Mouse (Mus musculus) forebrain, embryonic 14.5 days (tissue): ENCODE results near the gene Zcchc2. TPM values are rescaled to one million over a fixed set of nuclear protein-coding genes. Genes with fewer than 3 reads are reported as not detected.
A peak's percentile ranks its signal among the peaks of the same experiment; 100 is the strongest.

Source experiments
- ATAC-seq: fragments of 200-750 bp; cut with Nextera tagmentation; 2 replicates; pipeline ENCODE4 v1.8.0; 2017; ENCODE audit warnings: mild to moderate bottlenecking, moderate library complexity
- DNase-seq: peaks from one replicate; pipeline ENCODE4 v3.0.0-alpha.2; 2015; ENCODE audit warnings: low spot score
- H3K27ac ChIP-seq: fragments of 300-500 bp; sonication (generic); 2 replicates; pipeline ENCODE4 v1.5.1; 2014; ENCODE audit warnings: low read depth, mild to moderate bottlenecking, control low read depth, low read length, moderate library complexity
- H3K27me3 ChIP-seq: fragments of 300-500 bp; sonication (generic); replicated peaks from 2 replicates; pipeline ENCODE4 v1.6.1; 2014; ENCODE audit warnings: low read length, control low read depth, mixed read lengths; ENCODE audit not compliant: control insufficient read depth, insufficient read depth
- H3K36me3 ChIP-seq: fragments of 300-500 bp; sonication (generic); 2 replicates; pipeline ENCODE4 v1.6.1; 2014; ENCODE audit warnings: low read length, control low read depth; ENCODE audit not compliant: control insufficient read depth, insufficient read depth
- H3K4me1 ChIP-seq: fragments of 300-500 bp; sonication (generic); 2 replicates; pipeline ENCODE4 v1.6.1; 2014; ENCODE audit warnings: antibody characterized with exemption, low read length, control low read depth; ENCODE audit not compliant: control insufficient read depth, insufficient read depth
- H3K4me2 ChIP-seq: fragments of 300-500 bp; sonication (generic); 2 replicates; pipeline ENCODE4 v1.6.1; 2014; ENCODE audit warnings: mild to moderate bottlenecking, control low read depth, low read length
- H3K4me3 ChIP-seq: fragments of 300-500 bp; sonication (generic); 2 replicates; pipeline ENCODE4 v1.5.1; 2014; ENCODE audit warnings: low read depth, low read length, control low read depth
- H3K9ac ChIP-seq: fragments of 300-500 bp; sonication (generic); 2 replicates; pipeline ENCODE4 v1.6.1; 2014; ENCODE audit warnings: mild to moderate bottlenecking, low read length, control low read depth, moderate library complexity
- H3K9me3 ChIP-seq: fragments of 300-500 bp; sonication (generic); replicated peaks from 2 replicates; pipeline ENCODE4 v1.6.1; 2016; ENCODE audit warnings: low read length, control low read depth, mixed read lengths; ENCODE audit not compliant: control insufficient read depth
- WGBS: fragments of 180-500 bp; shearing (Covaris S2); extraction: QIAGEN DNeasy Blood & Tissue Kit; methylation state at CpG from one replicate; pipeline ENCODE4 v1.1.7; 2014; 5-methylcytosine and 5-hydroxymethylcytosine counted together
- polyA plus RNA-seq: library from polyadenylated mRNA; unstranded; fragments of >200 nt; fragmentation: Nextera tagmentation; extraction: Ambion mirVana; gene quantifications from 2 replicates; pipeline ENCODE4 v1.2.1, GENCODE M21; 2014

Zcchc2 gene
- polyA plus RNA-seq, result 1.6 and 1.7 TPM in 2 replicates

GRCm38 (mm10) chr1:105990138-105990821, at the start of gene Zcchc2:
TSS of gene Zcchc2 (plus strand) at chr1:105990406.
- ATAC-seq, result peak; percentile 96
- H3K4me3 ChIP-seq, result peak within 1 kb of the TSS; percentile 81

GRCm38 (mm10) chr1:105944927-105945580, 45.2 kb upstream of the Zcchc2 start:
- H3K27me3 ChIP-seq, result no peaks in the 10 kb centered on the region
- 81% methylated on average over 10 of the region's 10 CpGs for WGBS
- no peaks in the 10 kb centered on the region for H3K9me3 ChIP-seq
- H3K4me1 ChIP-seq, result 0 out of 2 replicates have a peak, but pooled peaks cover 2% of the 10 kb centered on the region
- H3K27ac ChIP-seq, result no peak overlapping the region
- H3K4me2 ChIP-seq, result no peak overlapping the region
- no peak overlapping the region for H3K4me3 ChIP-seq
- no peak overlapping the region for H3K9ac ChIP-seq
- no peaks in the 10 kb centered on the region for H3K36me3 ChIP-seq
- ATAC-seq (no peak), DNase-seq (no peak)

More at GRCm38 (mm10) chr1:105990138-105990821, at the start of gene Zcchc2:
- peak; percentile 99 for DNase-seq
- Histone ChIP-seq H3K27me3 (no peaks in the 10 kb centered on the region), H3K27ac (peak within 1 kb of the TSS; percentile 93), H3K4me2 (peak within 1 kb of the TSS; percentile 99), H3K4me1 (peaks cover 18% of the 10 kb centered on the region), H3K9ac (peak within 1 kb of the TSS; percentile 75), H3K9me3 (no peaks in the 10 kb centered on the region), H3K36me3 (no peaks in the 10 kb centered on the region)
- WGBS, result 1% methylated on average over 65 of the region's 83 CpGs

- ATAC-seq (peak; percentile 85), DNase-seq (peak; percentile 83)
- no peak overlapping the region for H3K4me3 ChIP-seq
- no peaks in the 10 kb centered on the region for H3K27me3 ChIP-seq
- H3K9me3 ChIP-seq, result no peaks in the 10 kb centered on the region
- 31% methylated on average over 13 of the region's 13 CpGs for WGBS
- no peak overlapping the region for H3K27ac ChIP-seq
- H3K4me2 ChIP-seq, result no peak overlapping the region
- H3K9ac ChIP-seq, result no peak overlapping the region
- 0 out of 2 replicates have a peak, but pooled peaks cover 2% of the 10 kb centered on the region for H3K4me1 ChIP-seq
- no peaks in the 10 kb centered on the region for H3K36me3 ChIP-seq
These were observed 43.3 kb upstream of the Zcchc2 start for GRCm38 (mm10) chr1:105946581-105947540.

GRCm38 (mm10) chr1:105948352-105948751, 41.9 kb upstream of the Zcchc2 start:
- DNase-seq (no peak), ATAC-seq (no peak)
- no peak overlapping the region for H3K4me2 ChIP-seq
- H3K36me3 ChIP-seq, result no peaks in the 10 kb centered on the region
- no peak overlapping the region for H3K9ac ChIP-seq
- no peak overlapping the region for H3K27ac ChIP-seq
- H3K27me3 ChIP-seq, result no peaks in the 10 kb centered on the region
- H3K4me1 ChIP-seq, result 0 out of 2 replicates have a peak, but pooled peaks cover 2% of the 10 kb centered on the region
- no peak overlapping the region for H3K4me3 ChIP-seq
- H3K9me3 ChIP-seq, result no peaks in the 10 kb centered on the region
- WGBS, result 86% methylated on average over 6 of the region's 6 CpGs

GRCm38 (mm10) chr1:105953588-105953987, 36.6 kb upstream of the Zcchc2 start:
- ATAC-seq (no peak), DNase-seq (no peak)
- no peaks in the 10 kb centered on the region for H3K27me3 ChIP-seq
- no peak overlapping the region for H3K4me3 ChIP-seq
- H3K9me3 ChIP-seq, result no peaks in the 10 kb centered on the region
- H3K36me3 ChIP-seq, result no peaks in the 10 kb centered on the region
- H3K4me2 ChIP-seq, result no peak overlapping the region
- 78% methylated on average over 2 of the region's 2 CpGs for WGBS
- H3K27ac ChIP-seq, result no peak overlapping the region
- no peaks in the 10 kb centered on the region for H3K4me1 ChIP-seq
- no peak overlapping the region for H3K9ac ChIP-seq

GRCm38 (mm10) chr1:105954047-105954446, 36.2 kb upstream of the Zcchc2 start:
- Histone ChIP-seq H3K4me3 (no peak overlapping the region), H3K9ac (no peak overlapping the region), H3K4me2 (no peak overlapping the region), H3K27me3 (no peaks in the 10 kb centered on the region), H3K4me1 (no peaks in the 10 kb centered on the region), H3K36me3 (no peaks in the 10 kb centered on the region), H3K9me3 (no peaks in the 10 kb centered on the region), H3K27ac (no peak overlapping the region)
- no peak for ATAC-seq
- no peak for DNase-seq

- DNase-seq (no peak), ATAC-seq (no peak)
- no peak overlapping the region for H3K4me2 ChIP-seq
- no peaks in the 10 kb centered on the region for H3K4me1 ChIP-seq
- 65% methylated on average over 5 of the region's 5 CpGs for WGBS
- no peak overlapping the region for H3K27ac ChIP-seq
- no peak overlapping the region for H3K4me3 ChIP-seq
- no peaks in the 10 kb centered on the region for H3K36me3 ChIP-seq
- H3K9ac ChIP-seq, result no peak overlapping the region
- no peaks in the 10 kb centered on the region for H3K27me3 ChIP-seq
- H3K9me3 ChIP-seq, result no peaks in the 10 kb centered on the region
These were observed 34.1 kb upstream of the Zcchc2 start for GRCm38 (mm10) chr1:105956057-105956456.

- 76% methylated on average over 4 of the region's 4 CpGs for WGBS
- H3K4me3 ChIP-seq, result no peak overlapping the region
- no peaks in the 10 kb centered on the region for H3K9me3 ChIP-seq
- H3K27me3 ChIP-seq, result no peaks in the 10 kb centered on the region
- no peaks in the 10 kb centered on the region for H3K36me3 ChIP-seq
- H3K9ac ChIP-seq, result no peak overlapping the region
- DNase-seq (no peak), ATAC-seq (no peak)
- H3K4me1 ChIP-seq, result no peaks in the 10 kb centered on the region
- no peak overlapping the region for H3K27ac ChIP-seq
- no peak overlapping the region for H3K4me2 ChIP-seq
These were observed 28.7 kb upstream of the Zcchc2 start for GRCm38 (mm10) chr1:105961472-105961871.
